Mouse (Mus musculus) forebrain, embryonic 15.5 days (tissue): ENCODE data around the gene Eif3i. TPM values are rescaled to one million over a fixed set of nuclear protein-coding genes. Genes with fewer than 3 reads are reported as not detected.
"Not testable (repeated sequence)": the region's sequence is repeated elsewhere in the genome, so short reads cannot be mapped to it uniquely, and the experiment has no call there.

ENCODE experiments used
- ATAC-seq: fragments of 200-750 bp; cut with Nextera tagmentation; replicated peaks from 2 replicates; pipeline ENCODE4 v1.8.0; 2017; ENCODE audit warnings: mild to moderate bottlenecking, moderate TSS enrichment, moderate library complexity
- H3K27ac ChIP-seq: fragments of 300-500 bp; sonication (generic); replicated peaks from 2 replicates; pipeline ENCODE4 v1.5.1; 2015; ENCODE audit warnings: mild to moderate bottlenecking, inconsistent platforms
- H3K27me3 ChIP-seq: fragments of 300-500 bp; sonication (generic); 2 replicates; pipeline ENCODE4 v1.6.1; 2015; ENCODE audit warnings: inconsistent platforms
- H3K36me3 ChIP-seq: fragments of 300-500 bp; sonication (generic); 2 replicates; pipeline ENCODE4 v1.6.1; 2015; ENCODE audit warnings: mild to moderate bottlenecking, inconsistent platforms
- H3K4me1 ChIP-seq: fragments of 300-500 bp; sonication (generic); 2 replicates; pipeline ENCODE4 v1.6.1; 2015; ENCODE audit warnings: inconsistent platforms
- H3K4me2 ChIP-seq: fragments of 300-500 bp; sonication (generic); replicated peaks from 2 replicates; pipeline ENCODE4 v1.6.1; 2015; ENCODE audit warnings: mild to moderate bottlenecking, inconsistent platforms
- H3K4me3 ChIP-seq: fragments of 300-500 bp; sonication (generic); 2 replicates; pipeline ENCODE4 v1.5.1; 2015; ENCODE audit warnings: mild to moderate bottlenecking, inconsistent platforms
- H3K9ac ChIP-seq: fragments of 300-500 bp; sonication (generic); replicated peaks from 2 replicates; pipeline ENCODE4 v1.6.1; 2015; ENCODE audit warnings: mild to moderate bottlenecking, inconsistent platforms
- H3K9me3 ChIP-seq: fragments of 300-500 bp; sonication (generic); 2 replicates; pipeline ENCODE4 v1.6.1; 2016; ENCODE audit warnings: inconsistent platforms
- WGBS: fragments of 180-500 bp; shearing (Covaris S2); methylation state at CpG from one replicate; pipeline ENCODE4 v1.1.7; 2015; ENCODE audit warnings: mixed read lengths; 5-methylcytosine and 5-hydroxymethylcytosine counted together
- polyA plus RNA-seq: library from polyadenylated mRNA; unstranded; fragments of >200 nt; fragmentation: Nextera tagmentation; extraction: Ambion mirVana; gene quantifications from 2 replicates; pipeline ENCODE4 v1.2.1, GENCODE M21; 2015

Gene Eif3i
- polyA plus RNA-seq, 1 experiment from 2014 or later, result 225 TPM

DNA sequence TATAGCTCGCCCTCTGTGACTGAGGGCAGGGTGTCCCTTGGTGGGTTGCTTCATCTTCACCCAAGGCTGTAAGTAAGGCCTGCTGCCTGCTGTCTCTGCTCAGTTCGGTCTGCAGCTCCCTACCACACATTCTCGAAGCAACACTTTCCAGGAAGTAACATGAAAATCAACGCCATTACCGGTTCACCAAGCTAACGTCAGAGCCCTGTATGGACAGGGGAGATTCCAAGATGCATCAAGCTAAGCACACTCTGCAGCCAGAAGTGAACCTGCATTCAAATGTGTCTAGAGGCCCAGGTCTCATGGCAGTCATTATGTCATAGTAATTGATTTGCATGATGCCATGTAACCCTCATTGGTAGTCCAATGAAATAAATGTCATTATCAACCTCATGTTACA lies 30.4 kb downstream of the Eif3i start:
- no peaks in the 10 kb centered on the region for H3K27me3 ChIP-seq
- H3K27ac ChIP-seq, result no peak overlapping the region
- H3K9me3 ChIP-seq, result no peaks in the 10 kb centered on the region
- no peak overlapping the region for H3K9ac ChIP-seq
- no peak for ATAC-seq
- no peaks in the 10 kb centered on the region for H3K36me3 ChIP-seq
- 92% methylated on average over 6 of the region's 6 CpGs for WGBS
- H3K4me2 ChIP-seq, result no peak overlapping the region
- no peaks in the 10 kb centered on the region for H3K4me1 ChIP-seq
- no peak overlapping the region for H3K4me3 ChIP-seq

DNA sequence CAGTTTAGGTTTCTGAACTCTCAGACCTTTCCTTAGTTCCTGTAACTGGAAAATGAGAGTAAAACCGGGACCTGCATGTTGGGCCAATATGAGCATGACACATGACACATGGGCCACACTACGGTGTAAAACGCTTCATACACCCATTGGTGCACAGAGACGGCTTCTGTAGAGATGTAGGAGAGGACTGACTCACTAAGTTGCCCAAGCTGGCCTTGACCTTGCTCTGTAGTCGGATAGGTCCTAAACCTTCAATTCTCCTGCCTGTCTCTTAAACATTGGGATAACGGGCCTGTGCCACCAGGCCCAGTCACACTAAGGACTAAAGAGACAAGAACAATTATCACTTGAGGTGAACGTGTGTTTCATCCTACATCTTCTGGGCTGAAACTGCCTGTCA lies 32.1 kb downstream of the Eif3i start:
- ATAC-seq, result no peak
- H3K4me2 ChIP-seq, result no peak overlapping the region
- H3K36me3 ChIP-seq, result no peaks in the 10 kb centered on the region
- no peaks in the 10 kb centered on the region for H3K4me1 ChIP-seq
- no peaks in the 10 kb centered on the region for H3K27me3 ChIP-seq
- no peak overlapping the region for H3K9ac ChIP-seq
- no peak overlapping the region for H3K4me3 ChIP-seq
- WGBS, result 90% methylated on average over 7 of the region's 7 CpGs
- H3K9me3 ChIP-seq, result no peaks in the 10 kb centered on the region
- no peak overlapping the region for H3K27ac ChIP-seq

DNA sequence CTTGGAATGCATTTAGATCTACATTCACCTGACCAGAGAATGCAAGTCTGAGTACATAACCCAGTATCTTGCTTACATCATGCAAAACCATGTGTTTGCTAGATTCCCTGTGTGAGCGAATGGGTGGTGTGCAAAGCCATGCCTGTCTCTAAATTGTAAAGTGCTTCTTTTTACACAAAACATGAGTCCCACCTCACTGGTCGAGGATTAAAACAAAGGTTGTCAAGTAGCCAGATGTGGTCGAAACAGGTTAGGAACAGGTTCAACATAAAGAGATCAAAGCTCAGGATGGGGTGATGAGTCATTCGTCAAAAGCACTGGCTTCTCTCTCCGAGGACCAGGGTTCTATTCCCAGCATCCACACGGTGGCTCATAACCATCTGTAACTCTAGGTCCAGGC lies 35.3 kb downstream of the Eif3i start:
- no peaks in the 10 kb centered on the region for H3K36me3 ChIP-seq
- H3K27ac ChIP-seq, result no peak overlapping the region
- no peak for ATAC-seq
- 86% methylated on average over 6 of the region's 6 CpGs for WGBS
- H3K27me3 ChIP-seq, result no peaks in the 10 kb centered on the region
- H3K9me3 ChIP-seq, result no peaks in the 10 kb centered on the region
- H3K4me2 ChIP-seq, result no peak overlapping the region
- no peak overlapping the region for H3K4me3 ChIP-seq
- no peak overlapping the region for H3K9ac ChIP-seq
- no peaks in the 10 kb centered on the region for H3K4me1 ChIP-seq

DNA sequence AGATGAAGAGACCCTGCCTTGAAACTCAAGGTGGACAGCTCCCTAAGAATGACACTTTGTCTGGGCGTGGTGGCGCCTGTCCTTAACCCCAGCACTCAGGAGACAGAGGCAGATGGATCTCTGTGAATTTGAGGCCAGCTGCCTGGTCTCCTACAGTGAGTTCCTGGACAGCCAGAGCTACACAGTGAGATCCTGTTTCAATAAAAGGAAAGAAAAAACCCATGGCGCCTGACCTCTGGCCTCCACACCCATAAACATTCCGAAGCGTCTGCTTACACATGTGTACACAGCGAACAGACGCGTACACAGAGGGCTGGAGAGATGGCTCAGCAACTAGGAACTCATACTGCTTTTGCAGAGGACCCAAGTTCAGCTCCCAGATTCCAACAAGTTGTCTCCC lies 36.7 kb downstream of the Eif3i start:
- H3K9me3 ChIP-seq, result no peaks in the 10 kb centered on the region
- H3K9ac ChIP-seq, result no peak overlapping the region
- H3K4me1 ChIP-seq, result no peaks in the 10 kb centered on the region
- H3K4me2 ChIP-seq, result no peak overlapping the region
- no peak for ATAC-seq
- no peaks in the 10 kb centered on the region for H3K27me3 ChIP-seq
- no peak overlapping the region for H3K27ac ChIP-seq
- WGBS, result 82% methylated on average over 8 of the region's 8 CpGs
- no peak overlapping the region for H3K4me3 ChIP-seq
- no peaks in the 10 kb centered on the region for H3K36me3 ChIP-seq

DNA sequence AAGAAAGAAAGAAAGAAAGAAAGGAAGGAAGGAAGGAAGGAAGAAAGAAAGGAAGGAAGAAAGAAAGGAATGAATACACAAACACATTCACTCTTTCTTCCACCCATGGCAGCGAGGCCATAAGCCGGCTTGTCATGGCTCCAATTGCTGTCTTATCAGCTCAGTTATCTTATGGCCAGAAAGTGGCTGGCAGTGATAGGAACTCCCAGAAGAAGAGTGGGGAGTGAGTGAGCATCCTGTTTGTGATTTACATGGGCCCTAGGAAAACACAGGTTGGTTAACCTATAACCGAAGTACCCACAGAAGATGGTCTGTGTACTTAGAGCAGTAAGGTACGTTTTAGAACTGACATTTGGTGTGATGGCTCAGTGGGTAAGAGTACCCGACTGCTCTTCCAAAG lies 39.3 kb downstream of the Eif3i start:
- H3K9me3 ChIP-seq, result no peaks in the 10 kb centered on the region
- no peaks in the 10 kb centered on the region for H3K27me3 ChIP-seq
- no peaks in the 10 kb centered on the region for H3K36me3 ChIP-seq
- H3K4me2 ChIP-seq, result no peak overlapping the region
- no peak overlapping the region for H3K9ac ChIP-seq
- no peak overlapping the region for H3K27ac ChIP-seq
- no peak for ATAC-seq
- 94% methylated on average over 5 of the region's 5 CpGs for WGBS
- H3K4me3 ChIP-seq, result no peak overlapping the region
- H3K4me1 ChIP-seq, result peaks cover 5% of the 10 kb centered on the region

DNA sequence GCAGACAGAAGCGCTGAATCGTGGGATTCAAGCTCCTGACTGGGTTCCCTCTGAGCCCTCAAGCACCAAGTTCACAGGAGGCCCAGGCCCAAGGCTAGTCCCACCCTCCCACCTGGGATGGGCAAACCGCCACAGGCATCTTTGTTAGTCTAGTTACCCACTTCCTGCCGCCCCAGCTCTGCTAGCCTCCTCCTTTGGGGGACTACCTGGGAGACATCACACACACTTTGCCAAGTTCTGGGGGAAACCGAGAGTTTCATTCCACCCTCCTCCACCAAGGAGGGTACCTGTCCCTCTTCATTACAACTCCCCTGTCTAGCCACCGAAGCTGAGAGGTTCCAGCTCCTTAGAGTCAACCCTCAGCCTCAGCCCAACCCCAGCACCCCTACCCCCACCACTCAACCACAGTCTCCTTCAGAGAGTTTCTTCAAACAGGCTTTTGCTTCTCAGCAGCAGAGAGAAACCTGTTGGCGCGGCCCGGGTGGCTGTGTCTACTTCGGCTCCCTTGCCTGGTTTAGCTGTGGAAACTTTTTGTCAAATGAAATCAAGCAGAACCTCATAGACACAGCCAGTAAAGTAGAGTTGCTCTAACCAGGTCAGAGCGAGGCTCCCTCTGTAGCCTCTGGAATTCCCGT lies 42.0 kb downstream of the Eif3i start:
- H3K27me3 ChIP-seq, result no peaks in the 10 kb centered on the region
- H3K36me3 ChIP-seq, result no peaks in the 10 kb centered on the region
- H3K4me1 ChIP-seq, result peaks cover 12% of the 10 kb centered on the region
- 88% methylated on average over 12 of the region's 12 CpGs for WGBS
- no peak overlapping the region for H3K27ac ChIP-seq
- ATAC-seq, result no peak
- no peak overlapping the region for H3K4me2 ChIP-seq
- no peak overlapping the region for H3K9ac ChIP-seq
- no peak overlapping the region for H3K4me3 ChIP-seq
- H3K9me3 ChIP-seq, result no peaks in the 10 kb centered on the region

DNA sequence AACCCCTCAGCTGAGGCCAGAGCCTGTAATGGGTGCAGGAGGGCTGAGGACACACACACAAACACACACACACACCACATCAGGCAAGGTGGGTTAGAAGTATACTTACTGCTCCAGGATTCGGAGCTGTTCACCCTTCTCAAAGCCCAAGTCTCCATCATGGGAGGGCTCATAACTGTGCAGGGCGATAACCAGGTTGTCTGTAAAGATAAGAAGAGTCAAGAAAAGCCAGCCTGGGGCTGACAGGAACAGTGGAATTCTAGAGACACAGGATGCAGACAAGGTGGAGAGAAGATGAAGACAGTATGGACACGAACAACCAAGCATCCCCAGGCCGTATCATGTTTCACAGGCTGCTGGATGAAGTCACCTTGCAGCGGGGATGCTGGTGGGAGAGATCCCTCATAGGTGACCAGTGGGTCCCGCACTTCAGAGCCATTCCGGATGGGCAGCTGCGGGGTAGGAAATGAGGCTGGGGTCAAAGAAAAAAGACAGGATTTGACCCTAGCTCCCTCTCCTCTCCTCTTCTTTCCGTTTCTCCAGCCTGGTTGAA lies 43.1 kb downstream of the Eif3i start:
- H3K9me3 ChIP-seq, result no peaks in the 10 kb centered on the region
- peak overlapping the region; percentile 69; the same call in 1 of the 2 replicates for H3K4me2 ChIP-seq
- peaks cover 12% of the 10 kb centered on the region for H3K4me1 ChIP-seq
- WGBS, result 81% methylated on average over 9 of the region's 9 CpGs
- H3K36me3 ChIP-seq, result no peaks in the 10 kb centered on the region
- H3K4me3 ChIP-seq, result no peak overlapping the region
- H3K27ac ChIP-seq, result no peak overlapping the region
- no peaks in the 10 kb centered on the region for H3K27me3 ChIP-seq
- peak overlapping the region; percentile 53; the same call in 1 of the 2 replicates for H3K9ac ChIP-seq
- no peak for ATAC-seq

DNA sequence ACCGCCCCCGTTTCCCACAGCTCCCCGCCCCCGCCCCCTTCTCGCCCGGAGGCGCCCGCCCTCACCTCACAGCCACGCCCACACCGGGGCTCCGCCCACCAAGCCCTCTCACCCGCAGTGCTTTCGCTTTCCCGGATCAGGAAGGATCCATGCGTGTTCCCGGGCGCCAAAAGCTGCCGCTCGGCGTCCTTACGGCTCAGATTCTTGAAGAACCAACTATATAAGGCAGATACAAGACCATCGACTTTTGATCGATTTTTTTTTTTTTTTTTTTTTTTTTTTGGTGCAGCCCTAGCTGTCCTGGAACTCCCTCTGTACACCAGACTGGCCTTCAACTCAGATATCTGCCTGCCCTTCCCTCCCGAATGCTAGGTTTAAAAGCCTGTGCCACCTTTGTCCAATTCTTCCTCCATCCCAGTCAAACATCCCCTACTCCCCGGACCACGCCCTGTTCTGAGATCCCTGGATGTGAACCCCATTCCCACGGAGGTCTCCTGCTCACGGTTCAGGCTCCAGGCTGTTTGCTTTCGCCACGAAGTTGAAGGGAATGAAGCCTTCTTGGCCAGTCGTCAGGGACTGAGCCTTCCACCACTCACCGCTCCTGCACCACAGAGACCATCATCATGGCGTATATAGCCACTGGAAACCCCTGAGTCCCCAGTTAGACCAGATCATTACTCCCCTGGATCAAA lies 43.8 kb downstream of the Eif3i start:
- H3K9ac ChIP-seq, result peak overlapping the region; percentile 53
- peak overlapping the region; percentile 69 for H3K4me2 ChIP-seq
- H3K9me3 ChIP-seq, result no peaks in the 10 kb centered on the region
- 8% methylated on average over 33 of the region's 33 CpGs for WGBS
- H3K27me3 ChIP-seq, result no peaks in the 10 kb centered on the region
- H3K4me3 ChIP-seq, result peak overlapping the region; percentile 47
- peak; percentile 85 for ATAC-seq
- peaks cover 12% of the 10 kb centered on the region for H3K4me1 ChIP-seq
- H3K27ac ChIP-seq, result peak overlapping the region; percentile 46; the same call in 1 of the 2 replicates
- no peaks in the 10 kb centered on the region for H3K36me3 ChIP-seq

DNA sequence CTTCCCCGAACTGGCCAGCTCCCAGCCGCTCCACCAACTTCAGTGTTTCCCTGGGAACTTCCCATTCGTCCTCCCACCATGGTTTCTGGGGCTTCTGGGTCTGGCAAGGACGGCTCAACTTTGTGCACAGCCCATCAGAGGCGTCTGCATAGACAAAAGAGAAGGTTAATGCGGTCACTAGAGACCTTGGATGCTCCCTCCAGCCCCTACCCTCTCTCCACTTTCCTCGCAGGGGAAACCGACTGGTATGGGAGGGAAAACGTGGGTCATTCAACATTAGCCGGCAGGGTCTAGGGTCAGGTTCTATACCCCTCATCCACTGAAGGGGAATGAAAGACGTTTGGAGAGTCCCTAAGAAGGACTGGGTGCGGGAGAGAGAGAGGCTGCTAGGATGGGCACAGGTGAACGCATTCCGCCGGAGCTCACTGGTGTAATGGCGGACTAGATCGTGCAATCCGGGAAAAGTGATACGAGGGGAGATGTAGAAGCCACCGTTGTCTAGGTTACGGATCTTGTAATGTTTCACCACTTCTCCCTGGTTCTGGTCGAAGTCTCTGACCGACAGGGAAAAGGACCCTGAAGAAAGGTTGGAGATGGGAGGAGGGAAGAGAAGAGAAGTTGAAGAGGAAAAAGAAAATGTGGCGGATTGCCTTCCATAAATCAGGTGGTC lies 44.5 kb downstream of the Eif3i start:
- peak; percentile 69 for ATAC-seq
- peaks cover 12% of the 10 kb centered on the region for H3K4me1 ChIP-seq
- under 1% methylated on average over 24 of the region's 24 CpGs for WGBS

DNA sequence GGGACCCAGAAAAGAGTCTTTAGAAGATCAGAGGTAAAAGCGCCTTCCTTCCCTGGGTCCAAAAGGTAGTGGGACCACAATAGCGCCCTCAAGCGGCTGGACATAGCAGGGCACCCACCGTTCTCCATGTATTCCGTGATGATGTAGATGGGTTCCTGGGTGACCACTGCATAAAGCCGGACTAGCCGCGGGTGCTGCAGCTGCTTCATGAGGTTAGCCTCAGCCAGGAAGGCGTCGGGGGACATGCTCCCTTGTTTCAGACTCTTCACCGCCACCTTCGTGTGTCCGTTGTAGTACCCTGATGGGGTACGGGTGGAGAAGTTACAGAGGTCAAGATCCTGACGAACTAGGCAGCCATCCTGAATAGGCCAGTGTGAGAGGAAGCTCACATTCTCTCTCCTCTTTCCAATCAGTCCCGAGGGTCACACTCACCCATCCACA lies 45.0 kb downstream of the Eif3i start:
- Histone ChIP-seq H3K4me2 (peak overlapping the region; percentile 69), H3K9ac (peak overlapping the region; percentile 53), H3K27me3 (no peaks in the 10 kb centered on the region), H3K36me3 (no peaks in the 10 kb centered on the region), H3K4me3 (peak overlapping the region; percentile 47), H3K27ac (peak overlapping the region; percentile 35; the same call in 1 of the 2 replicates), H3K9me3 (no peaks in the 10 kb centered on the region), H3K4me1 (peaks cover 12% of the 10 kb centered on the region)
- peak; percentile 29; the same call in 1 of the 2 replicates for ATAC-seq
- WGBS, result 4% methylated on average over 16 of the region's 16 CpGs

More for the DNA sequence above, 44.5 kb downstream of the Eif3i start:
- no peaks in the 10 kb centered on the region for H3K27me3 ChIP-seq
- no peaks in the 10 kb centered on the region for H3K36me3 ChIP-seq
- peak overlapping the region; percentile 47 for H3K4me3 ChIP-seq
- H3K4me2 ChIP-seq, result peak overlapping the region; percentile 69
- H3K27ac ChIP-seq, result peak overlapping the region; percentile 35
- peak overlapping the region; percentile 53 for H3K9ac ChIP-seq
- no peaks in the 10 kb centered on the region for H3K9me3 ChIP-seq

DNA sequence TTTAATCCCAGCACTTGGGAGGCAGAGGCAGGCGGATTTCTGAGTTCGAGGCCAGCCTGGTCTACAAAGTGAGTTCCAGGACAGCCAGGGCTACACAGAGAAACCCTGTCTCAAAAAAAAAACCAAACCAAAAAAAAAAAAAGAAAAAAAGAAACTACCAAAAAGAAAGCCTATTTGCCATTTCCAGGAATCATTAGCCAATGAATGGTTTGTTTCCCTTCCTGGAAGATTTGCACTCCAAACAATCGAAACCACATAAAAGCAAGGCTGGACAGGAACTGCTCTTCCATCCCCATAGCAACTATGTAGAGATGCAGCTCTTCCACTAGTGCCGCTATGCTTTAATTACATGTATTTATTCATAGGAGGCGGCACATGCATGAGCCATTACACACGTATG lies 45.9 kb downstream of the Eif3i start:
- H3K9me3 ChIP-seq, H3K27ac ChIP-seq, H3K4me2 ChIP-seq, H3K4me3 ChIP-seq, H3K27me3 ChIP-seq, H3K9ac ChIP-seq, H3K36me3 ChIP-seq, ATAC-seq: not testable (repeated sequence)
- H3K4me1 ChIP-seq, result peaks cover 12% of the 10 kb centered on the region
- 74% methylated on average over 6 of the region's 6 CpGs for WGBS

DNA sequence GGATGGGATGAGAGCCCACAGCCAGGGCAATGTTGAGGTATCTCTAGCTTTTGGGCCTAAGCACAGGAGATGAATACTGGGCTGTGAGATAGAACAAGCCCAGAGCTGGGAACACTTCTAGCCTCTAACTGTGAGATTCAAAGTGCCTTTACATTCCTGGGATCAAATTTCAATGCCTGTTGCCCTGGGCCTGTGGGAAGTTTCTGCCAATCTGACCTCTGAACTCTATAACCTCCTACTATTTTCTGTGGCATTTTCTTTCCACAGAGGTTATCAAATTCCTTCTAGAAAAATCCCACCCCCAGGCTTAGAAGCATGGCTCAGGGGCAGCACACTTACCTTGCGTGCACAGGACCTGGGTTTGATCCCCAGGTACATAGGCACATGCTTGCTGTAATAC lies 50.2 kb downstream of the Eif3i start:
- Histone ChIP-seq H3K9ac (no peak overlapping the region), H3K4me2 (no peak overlapping the region), H3K9me3 (no peaks in the 10 kb centered on the region), H3K27ac (no peak overlapping the region), H3K36me3 (no peaks in the 10 kb centered on the region), H3K4me3 (no peak overlapping the region), H3K27me3 (no peaks in the 10 kb centered on the region), H3K4me1 (peaks cover under 1% of the 10 kb centered on the region; the same call in 1 of the 2 replicates)
- no peak for ATAC-seq
- WGBS, result 71% methylated on average over 1 of the region's 1 CpGs
